Mouse (Mus musculus): Measurements from ENCODE around the gene Rln3.

Rln3 gene

DNA sequence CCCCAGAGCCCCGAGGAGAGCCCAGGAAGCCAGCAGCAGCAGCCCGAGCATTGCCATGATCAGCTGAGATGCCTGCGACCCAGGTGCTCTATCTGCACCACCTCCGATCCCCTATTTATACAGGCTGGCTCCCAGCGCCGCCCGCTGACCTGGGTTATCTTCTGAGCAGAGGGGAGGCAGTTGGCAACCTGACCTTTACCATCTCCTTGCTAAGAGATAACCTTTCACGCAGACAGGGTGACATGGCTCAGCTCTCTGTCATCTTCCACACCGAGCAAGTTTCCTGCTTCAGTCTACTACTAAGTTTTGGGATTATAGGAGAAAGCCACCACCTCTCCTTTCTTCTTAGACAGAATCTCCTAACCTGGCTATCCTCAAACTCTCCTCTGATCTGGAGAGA is at the start of gene Rln3:
Gene Rln3 (minus strand): TSS at position 101 of the 400 bp plus-strand sequence.
- no peak for DNase-seq (ENCODE audit: low read depth, low spot score)

DNA sequence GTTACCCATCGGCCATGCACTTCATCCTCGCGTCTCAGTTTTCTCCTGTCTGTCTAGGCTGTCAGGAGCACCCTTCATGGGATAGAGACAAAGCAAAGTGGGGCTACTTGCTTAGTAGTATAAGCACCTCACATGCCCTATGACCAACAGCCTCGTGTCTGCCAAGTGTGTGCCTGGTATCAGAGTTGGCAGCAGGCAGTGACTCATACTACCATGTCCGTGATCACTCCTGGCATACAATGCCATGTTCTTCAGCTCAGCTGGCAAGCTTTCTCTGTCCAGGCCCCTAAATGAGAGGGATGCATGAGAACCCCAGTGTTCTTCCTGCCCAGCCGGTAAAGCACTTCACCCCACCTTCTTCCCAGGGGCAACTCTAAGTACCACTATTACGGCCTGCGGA is 45.8 kb upstream of the Rln3 start:
- no peak for DNase-seq (ENCODE audit: low read depth, low spot score)

GRCm38 (mm10) chr8:84089277-84089676 is 44.5 kb upstream of the Rln3 start:
- no peak for DNase-seq (ENCODE audit: low read depth, low spot score)

- no peak for DNase-seq (ENCODE audit: low read depth, low spot score)
Measured at GRCm38 (mm10) chr8:84087821-84088220, 43.0 kb upstream of the Rln3 start.

GRCm38 (mm10) chr8:84087156-84087555 is 42.4 kb upstream of the Rln3 start:
- DNase-seq (ENCODE audit: low read depth, low spot score) = no peak

DNA sequence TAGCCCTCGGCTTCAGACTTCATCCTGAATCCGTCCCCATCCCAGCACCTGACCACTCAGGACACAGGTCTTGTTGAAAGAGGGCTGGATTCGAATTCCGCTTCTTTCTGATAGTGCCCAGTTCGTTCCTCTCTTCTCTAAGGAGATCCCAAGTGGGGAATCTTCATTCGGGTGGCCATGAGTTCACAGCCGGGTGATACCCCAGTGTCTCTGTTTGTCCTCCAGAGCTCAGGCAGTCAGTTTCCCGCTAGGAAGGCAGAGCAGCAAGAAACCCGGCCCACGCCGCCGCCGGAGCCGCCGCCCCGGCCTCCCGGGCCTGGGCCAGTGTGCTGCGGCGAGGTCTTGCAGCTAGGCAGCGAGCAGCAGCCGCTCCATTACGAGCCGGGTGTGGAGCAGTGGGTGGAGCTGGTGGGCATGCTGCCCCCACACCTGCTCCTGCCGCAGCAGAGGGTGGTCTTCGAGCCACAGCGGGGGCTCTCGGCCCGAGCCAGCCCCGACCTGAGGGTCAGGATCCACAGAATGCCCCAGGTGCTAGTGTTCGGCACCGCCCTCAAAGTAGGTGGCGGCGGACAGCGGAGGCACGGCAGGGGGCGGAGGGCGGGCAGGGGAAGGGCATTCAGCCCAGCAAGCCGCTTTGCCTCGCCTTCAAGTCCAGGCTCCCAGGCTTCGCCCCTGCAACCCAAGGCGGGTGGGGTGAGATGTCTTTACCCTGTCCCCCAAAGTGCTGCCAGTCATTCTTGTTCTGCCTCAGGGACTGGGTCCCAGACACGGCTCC is 39.7 kb upstream of the Rln3 start:
- DNase-seq (ENCODE audit: low read depth, low spot score) = no peak

DNA sequence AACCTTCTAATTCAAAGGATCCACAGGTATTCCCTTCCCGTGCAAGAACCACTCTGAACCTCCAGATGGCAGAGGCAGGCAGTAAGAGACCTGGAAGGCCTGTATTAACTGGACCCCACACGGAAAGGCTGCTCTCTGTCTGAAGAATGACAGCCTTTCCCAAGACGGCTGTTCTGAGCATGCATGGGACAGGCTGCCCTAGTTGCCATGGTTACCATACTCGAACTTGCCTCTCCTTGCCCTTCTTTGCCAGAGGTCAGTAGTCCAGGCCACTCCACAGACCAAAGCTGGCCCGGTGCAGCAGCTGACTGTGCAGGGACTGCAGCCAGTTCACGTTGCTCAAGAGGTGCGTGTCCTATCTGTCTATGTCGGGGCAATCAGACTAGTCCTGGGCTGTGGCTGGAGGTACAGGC is 39.0 kb upstream of the Rln3 start:
- DNase-seq (ENCODE audit: low read depth, low spot score) = peak; percentile 67

DNA sequence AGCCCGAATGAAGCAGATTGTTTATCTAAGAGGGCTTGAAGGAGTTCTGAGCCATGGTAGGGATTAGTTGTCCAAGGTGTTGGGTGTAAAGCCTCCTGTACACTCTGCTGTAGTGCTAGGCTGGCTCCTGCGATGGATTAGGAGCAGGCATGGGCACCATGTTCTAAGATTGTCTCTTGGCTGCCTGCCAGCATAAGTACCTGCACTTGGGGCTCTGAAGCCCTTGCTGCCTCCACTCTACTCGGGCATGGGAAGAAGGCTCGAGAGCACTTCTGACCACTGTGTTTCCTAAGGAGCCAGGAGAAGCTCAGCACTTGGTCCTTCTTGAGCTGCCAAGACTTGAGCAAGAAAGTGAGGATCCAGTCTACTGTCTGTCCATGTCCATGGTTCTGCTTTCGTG is 34.4 kb upstream of the Rln3 start:
- DNase-seq (ENCODE audit: low read depth, low spot score) = no peak

- peak; percentile 66 for DNase-seq (ENCODE audit: low read depth, low spot score)
Measured at GRCm38 (mm10) chr8:84076849-84077248, 32.0 kb upstream of the Rln3 start.

DNA sequence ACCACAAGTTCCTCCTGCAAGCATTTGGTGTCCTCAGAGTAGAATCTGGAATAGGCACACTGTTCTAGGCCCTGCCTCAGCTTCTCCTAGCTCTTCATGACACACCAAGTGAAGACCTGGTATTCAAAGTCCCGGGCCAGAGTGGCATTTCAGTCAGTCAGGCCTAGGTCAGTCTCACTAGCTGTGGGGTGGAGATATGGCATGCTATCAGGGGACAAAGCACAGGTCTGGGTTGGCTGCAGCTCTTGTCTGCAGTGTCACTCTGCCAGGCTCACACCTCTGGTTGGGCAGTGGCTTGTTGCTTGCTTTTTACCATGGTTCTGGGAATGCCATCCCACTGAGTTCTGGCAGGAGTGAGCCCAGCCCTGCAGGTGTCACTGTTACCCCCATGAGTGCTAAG is 31.6 kb upstream of the Rln3 start:
- no peak for DNase-seq (ENCODE audit: low read depth, low spot score)

GRCm38 (mm10) chr8:84073230-84073976 is 28.6 kb upstream of the Rln3 start:
- DNase-seq (ENCODE audit: low read depth, low spot score) = no peak

DNA sequence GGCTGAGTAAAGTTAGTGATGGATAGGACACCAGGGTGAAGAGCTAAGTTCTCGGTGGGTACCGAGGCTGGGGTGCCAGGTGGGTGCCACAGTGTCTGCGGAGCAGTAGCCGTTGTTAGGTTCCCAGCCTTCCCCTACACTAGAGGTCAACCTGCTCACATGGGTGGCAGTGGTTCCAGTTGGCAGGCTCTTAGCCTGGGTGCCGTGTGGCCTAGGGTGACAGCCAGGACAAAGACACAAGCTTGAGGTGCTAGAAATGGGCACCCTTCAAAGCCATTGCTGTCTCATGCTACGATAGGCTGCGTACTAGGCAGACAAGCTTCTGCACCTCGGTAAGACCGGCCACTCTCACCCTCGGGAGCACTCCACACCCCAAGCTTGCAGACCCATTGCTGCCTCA is 27.5 kb upstream of the Rln3 start:
- no peak for DNase-seq (ENCODE audit: low read depth, low spot score)

DNA sequence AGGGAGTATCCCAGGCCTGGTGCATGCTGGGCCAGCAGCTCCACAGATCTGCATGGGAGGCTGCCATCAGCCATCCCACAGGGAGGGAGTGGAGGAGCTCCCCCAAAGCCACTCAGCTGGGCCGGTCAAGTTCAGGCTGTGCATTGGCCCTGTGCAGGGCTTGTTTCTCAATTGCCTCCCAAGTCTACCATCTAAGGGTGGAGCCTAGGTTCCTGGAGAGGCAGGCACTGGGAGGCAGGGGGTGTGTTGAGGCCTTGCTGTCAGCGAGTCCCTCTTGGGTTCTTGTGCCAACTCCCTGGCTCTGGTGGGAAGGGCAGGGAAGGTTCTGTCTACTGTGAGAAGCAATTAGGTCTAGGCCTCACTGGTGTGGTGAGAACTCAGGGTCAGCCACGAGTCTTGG is 27.1 kb upstream of the Rln3 start:
- DNase-seq (ENCODE audit: low read depth, low spot score) = no peak

DNA sequence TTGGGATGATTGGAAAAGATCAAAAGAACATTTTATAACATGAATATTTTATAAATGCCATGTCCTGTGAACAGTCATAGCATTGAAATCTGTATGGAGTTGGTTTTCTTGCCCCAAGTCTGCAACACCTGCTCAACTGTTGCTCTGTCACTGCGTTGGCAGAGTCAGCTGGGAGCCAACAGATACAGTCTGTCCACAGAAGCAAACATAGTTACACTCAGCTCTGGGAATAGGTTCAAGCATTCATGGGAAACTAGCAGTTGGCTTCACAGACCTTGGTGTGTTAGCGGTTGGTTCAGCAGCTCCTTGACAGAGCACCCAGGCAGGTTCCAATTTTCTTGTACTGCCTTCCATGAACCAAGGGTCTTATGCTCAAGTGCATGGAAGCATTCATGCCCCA is 25.9 kb upstream of the Rln3 start:
- peak; percentile 54 for DNase-seq (ENCODE audit: low read depth, low spot score)

DNA sequence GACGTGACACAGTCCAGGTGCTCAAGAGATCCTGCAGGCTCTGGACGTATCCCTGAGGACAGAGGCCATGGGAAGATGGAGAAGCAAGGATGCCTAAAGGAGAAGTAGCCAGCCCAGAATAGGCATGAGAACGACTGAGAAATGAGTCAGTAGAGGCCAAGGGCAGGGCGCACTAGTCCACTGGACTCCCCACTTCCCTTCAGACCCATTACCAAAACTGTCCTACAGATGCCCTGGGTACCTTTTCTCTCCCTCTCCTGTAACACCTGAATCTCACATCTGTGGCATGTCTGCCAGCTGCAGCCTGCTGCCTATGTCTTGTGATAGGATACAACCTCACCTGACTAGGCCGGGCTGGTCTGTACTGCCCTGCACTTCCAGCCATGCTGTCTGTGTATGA is 25.4 kb upstream of the Rln3 start:
- DNase-seq (ENCODE audit: low read depth, low spot score) = no peak

DNA sequence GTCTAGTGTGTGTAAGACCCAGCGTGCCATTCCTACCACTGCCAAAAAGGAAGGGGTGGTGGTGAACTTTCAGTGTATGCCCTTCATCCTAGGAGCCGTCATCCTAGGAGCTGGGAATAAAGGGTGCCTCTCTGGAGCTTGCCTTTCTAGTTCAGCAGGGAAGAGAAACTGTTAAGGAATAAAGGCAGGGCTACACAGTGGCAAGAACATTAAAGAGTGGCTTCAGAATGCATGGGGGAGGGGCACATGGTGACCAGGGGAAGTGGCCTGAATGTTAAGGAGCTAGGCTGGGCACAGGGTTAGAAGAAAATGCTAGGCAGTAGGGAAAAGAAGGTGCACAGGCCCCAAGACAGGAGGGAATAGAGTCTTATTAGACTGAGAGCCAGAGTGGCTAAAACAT is 24.9 kb upstream of the Rln3 start:
- no peak for DNase-seq (ENCODE audit: low read depth, low spot score)

- DNase-seq (ENCODE audit: low read depth, low spot score) = no peak
Measured at GRCm38 (mm10) chr8:84069169-84069568, 24.4 kb upstream of the Rln3 start.

DNA sequence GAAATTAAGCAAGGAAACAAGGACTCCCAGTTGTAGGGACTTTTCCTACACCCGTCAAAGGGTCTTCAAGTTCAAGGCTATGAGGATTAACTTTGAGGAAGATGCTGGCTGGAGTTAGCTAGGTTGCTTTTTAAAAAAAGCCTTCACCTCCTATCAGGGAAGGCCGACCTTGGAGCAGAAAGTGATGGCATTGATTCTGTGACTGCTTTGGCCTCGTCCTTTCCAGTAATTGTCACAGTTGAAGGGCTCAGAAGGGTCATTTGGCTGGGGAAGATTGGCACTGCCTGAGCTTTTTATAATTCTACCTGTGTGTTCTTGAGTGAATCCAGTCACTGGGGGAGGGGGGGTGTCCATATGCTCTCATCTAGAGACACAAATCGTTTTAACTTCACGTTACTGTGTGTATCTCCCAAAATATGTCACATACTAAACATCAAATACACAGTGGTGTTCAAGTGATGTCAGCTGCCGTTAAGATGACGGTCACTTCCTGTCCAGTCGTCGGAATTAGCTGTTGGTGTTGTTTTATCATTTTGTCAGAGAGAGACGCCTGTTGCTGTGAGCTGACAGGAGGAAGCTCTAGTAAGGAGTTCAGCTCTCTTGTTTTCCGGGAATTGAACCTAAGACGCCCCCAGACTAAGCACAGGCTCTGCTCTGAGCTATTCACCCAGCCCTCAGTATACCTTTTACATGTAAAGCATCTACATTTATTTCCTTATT is 23.7 kb upstream of the Rln3 start:
- no peak for DNase-seq (ENCODE audit: low read depth, low spot score)

DNA sequence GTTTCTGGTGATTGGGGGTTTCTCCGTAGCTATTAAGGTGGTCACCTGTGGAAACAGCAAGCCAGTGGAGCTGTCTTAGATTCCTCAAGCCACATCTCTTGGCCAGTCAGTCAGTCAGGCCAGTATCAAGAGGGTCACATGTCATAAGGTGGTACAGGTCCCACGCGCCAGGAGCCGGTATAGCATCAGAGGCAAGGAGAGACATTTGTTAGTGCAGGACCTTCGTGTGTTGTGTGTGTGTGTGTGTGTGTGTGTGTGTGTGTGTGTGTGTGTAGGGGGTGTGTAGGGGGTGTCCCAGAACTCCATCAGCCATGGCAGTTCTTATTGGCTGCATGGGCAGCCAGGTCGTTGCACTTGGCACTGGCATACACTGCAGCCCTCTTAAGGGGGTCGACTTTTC is 23.1 kb upstream of the Rln3 start:
- DNase-seq (ENCODE audit: low read depth, low spot score) = no peak

DNA sequence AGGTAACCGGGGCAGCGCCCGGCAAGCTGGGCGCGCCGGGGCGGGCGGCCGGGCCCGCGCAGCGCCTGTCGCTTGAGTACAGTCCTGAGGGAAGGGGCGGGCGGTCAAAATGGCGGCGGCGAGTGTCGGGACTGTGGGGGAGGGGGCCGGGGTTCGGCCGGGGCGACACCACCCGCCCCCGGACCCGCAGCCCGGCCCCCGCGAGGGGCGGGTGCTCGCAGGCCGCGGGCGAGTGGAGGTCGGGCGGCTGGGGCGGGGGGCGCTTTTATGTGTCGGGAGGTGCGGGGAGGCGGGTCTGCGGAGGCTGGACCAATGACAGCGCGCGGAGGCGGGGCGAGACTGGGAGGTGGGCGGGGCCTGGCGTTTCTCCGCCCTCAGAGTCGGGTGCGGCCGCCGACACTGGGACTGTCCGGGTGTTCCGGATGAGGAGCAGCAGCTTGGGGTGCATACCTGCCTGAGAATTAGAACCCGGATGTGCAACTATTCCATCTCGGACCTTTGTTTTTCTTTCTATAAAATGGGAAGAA is 22.3 kb upstream of the Rln3 start:
- DNase-seq (ENCODE audit: low read depth, low spot score) = peak; percentile 89

DNA sequence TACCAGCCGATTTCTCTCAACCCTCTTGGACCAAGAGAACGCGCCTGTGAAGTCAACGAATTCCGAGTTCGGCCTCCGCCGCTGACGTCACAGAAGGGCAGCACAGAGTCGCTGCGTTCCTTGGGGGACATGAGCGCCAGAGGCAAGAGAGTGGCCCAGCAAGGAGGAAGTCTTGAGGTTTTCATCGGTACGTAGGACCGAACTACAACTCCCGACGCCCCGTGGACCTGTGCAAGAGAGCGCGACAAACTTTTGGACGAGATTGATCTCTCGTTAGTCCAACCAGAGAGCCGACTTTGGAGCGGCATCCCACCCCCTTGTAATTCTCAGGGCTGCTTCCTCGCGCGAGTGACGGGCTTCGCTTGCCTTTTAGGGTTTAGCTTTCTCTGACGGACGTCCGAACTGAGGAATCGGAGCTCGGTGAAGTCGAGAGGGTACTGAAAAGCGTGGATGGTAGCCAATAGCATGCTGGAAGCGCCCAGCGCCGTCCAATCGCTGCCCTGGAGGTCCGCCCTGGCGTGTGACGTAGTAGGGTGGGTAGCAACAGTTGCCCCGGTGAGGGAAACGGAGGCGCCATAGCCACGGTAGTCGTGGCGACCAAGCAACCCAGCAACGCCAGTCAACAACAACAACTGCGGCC is 21.6 kb upstream of the Rln3 start, which contains the start of gene Rfx1:
Gene Rfx1 (plus strand): TSS at position 544 of the 640 bp plus-strand sequence.
- peak; percentile 100 for DNase-seq (ENCODE audit: low read depth, low spot score)
